Mouse (Mus musculus) stomach, postnatal 0 days (tissue): Measurements from ENCODE around the gene Wdr70. TPM values are rescaled to one million over a fixed set of nuclear protein-coding genes. Genes with fewer than 3 reads are reported as not detected.

Source experiments
- ATAC-seq: fragments of 200-750 bp; cut with Nextera tagmentation; 2 replicates; pipeline ENCODE4 v1.8.0; 2017; ENCODE audit not compliant: low FRiP score, low TSS enrichment
- DNase-seq: peaks from one replicate; pipeline ENCODE4 v3.0.0-alpha.2; 2016; ENCODE audit warnings: low spot score
- H3K27ac ChIP-seq: fragments of 300-500 bp; sonication (generic); replicated peaks from 2 replicates; pipeline ENCODE4 v1.5.1; 2014; ENCODE audit warnings: mild to moderate bottlenecking, control low read depth
- H3K27me3 ChIP-seq: fragments of 300-500 bp; sonication (generic); 2 replicates; pipeline ENCODE4 v1.6.1; 2014; ENCODE audit warnings: low read length; ENCODE audit not compliant: control insufficient read depth, insufficient read depth
- H3K36me3 ChIP-seq: fragments of 300-500 bp; sonication (generic); 2 replicates; pipeline ENCODE4 v1.6.1; 2014; ENCODE audit warnings: low read length, mixed read lengths; ENCODE audit not compliant: control insufficient read depth, insufficient read depth
- H3K4me1 ChIP-seq: fragments of 300-500 bp; sonication (generic); replicated peaks from 2 replicates; pipeline ENCODE4 v1.6.1; 2014; ENCODE audit warnings: antibody characterized with exemption; ENCODE audit not compliant: control insufficient read depth, insufficient read depth
- H3K4me2 ChIP-seq: fragments of 300-500 bp; sonication (generic); replicated peaks from 2 replicates; pipeline ENCODE4 v1.6.1; 2014; ENCODE audit warnings: low read depth, mild to moderate bottlenecking, control low read depth, moderate library complexity
- H3K4me3 ChIP-seq: fragments of 300-500 bp; sonication (generic); 2 replicates; pipeline ENCODE4 v1.5.1; 2014; ENCODE audit warnings: low read depth, low read length, control low read depth
- H3K9ac ChIP-seq: fragments of 300-500 bp; sonication (generic); 2 replicates; pipeline ENCODE4 v1.6.1; 2014; ENCODE audit warnings: mild to moderate bottlenecking, low read length, control low read depth, mixed read lengths
- H3K9me3 ChIP-seq: fragments of 300-500 bp; sonication (generic); 2 replicates; pipeline ENCODE4 v1.6.1; 2016; ENCODE audit warnings: low read length; ENCODE audit not compliant: control insufficient read depth
- CTCF ChIP-seq: IDR thresholded peaks from 2 replicates; pipeline ENCODE4 v1.5.1; 2016; ENCODE audit warnings: antibody characterized with exemption, low read depth, mild to moderate bottlenecking, moderate library complexity
- EP300 ChIP-seq: optimal IDR thresholded peaks from 2 replicates; pipeline ENCODE3; 2016; ENCODE audit warnings: antibody characterized with exemption
- WGBS: fragments of 180-500 bp; shearing (Covaris S2); extraction: QIAGEN DNeasy Blood & Tissue Kit; methylation state at CpG from one replicate; pipeline ENCODE4 v1.1.7; 2014; 5-methylcytosine and 5-hydroxymethylcytosine counted together
- polyA plus RNA-seq: library from polyadenylated mRNA; unstranded; fragments of >200 nt; fragmentation: Nextera tagmentation; extraction: Ambion mirVana; gene quantifications from 2 replicates; pipeline ENCODE4 v1.2.1, GENCODE M21; 2015

Wdr70 gene
- polyA plus RNA-seq, 1 experiment from 2014 or later = 22.6 TPM

DNA sequence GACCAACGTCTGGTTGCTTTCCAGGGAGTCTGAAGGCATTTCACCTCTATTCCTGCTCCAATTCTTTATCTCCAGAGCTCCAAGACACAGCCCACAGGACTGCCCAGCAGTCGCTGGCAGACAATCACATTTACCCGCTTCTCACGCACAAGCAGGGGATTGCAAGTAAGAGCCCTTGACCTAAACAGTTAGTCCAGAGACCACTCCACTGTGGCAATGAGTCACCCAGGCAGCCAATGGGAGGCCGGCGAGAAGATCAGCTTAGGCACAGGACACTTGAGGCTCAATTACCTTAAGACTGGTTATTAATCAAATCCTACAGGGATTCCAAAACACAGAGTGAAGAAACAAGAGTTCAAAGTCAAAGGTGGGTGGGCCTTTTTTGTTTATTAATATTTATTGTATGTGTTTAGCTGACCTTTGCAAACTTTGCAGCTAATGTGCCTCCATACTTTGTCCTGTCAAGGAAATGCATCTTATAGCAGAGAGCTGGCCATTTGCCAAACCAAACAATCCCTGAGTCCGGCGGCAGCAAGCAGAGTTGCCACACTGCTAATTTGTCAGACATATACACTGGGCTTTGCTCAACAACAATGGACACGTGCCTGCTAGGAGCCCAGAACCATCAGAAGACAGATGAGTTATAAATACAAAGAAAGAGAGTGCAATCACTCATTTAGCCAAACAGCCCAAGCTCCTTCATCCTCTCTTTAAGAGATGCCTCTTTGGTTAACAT lies 207.3 kb downstream of the Wdr70 start:
- H3K27ac ChIP-seq = 0 out of 2 replicates have a peak overlapping the region, but pooled peaks have one; percentile 31
- ATAC-seq = peak; percentile 79
- no peaks in the 10 kb centered on the region for H3K36me3 ChIP-seq
- WGBS = 24% methylated on average over 9 of the region's 9 CpGs
- 0 out of 2 replicates have a peak, but pooled peaks cover 2% of the 10 kb centered on the region for H3K4me1 ChIP-seq
- no peak overlapping the region for H3K9ac ChIP-seq
- no peaks in the 10 kb centered on the region for H3K27me3 ChIP-seq
- no peak overlapping the region for H3K4me3 ChIP-seq
- no peak for TF ChIP-seq EP300
- H3K9me3 ChIP-seq = no peaks in the 10 kb centered on the region
- H3K4me2 ChIP-seq = no peak overlapping the region
- DNase-seq = peak; percentile 52

DNA sequence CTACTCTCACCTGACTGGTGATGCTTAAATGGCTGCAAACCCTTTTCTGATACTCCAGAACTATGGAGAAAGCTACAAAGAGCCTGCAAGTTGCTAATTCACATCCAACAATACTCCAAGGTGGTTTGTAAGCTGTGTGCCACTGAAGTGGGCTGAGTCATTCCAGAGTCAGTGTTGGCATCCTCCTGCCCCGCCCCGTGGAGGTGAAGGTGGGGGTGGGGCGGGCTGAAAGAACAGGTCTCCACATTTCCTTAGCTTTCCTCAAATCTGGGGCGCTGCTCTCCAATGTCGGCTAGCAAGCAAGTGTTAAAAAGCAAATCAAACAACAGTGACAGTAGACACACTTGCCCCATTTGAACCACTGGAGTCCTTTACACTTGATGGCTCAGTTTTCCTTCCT lies 208.7 kb downstream of the Wdr70 start:
- Histone ChIP-seq H3K27me3 (no peaks in the 10 kb centered on the region), H3K36me3 (no peaks in the 10 kb centered on the region), H3K4me3 (no peak overlapping the region), H3K27ac (no peak overlapping the region), H3K9ac (no peak overlapping the region), H3K4me1 (0 out of 2 replicates have a peak, but pooled peaks cover 2% of the 10 kb centered on the region), H3K4me2 (no peak overlapping the region), H3K9me3 (no peaks in the 10 kb centered on the region)
- DNase-seq (no peak), ATAC-seq (no peak)
- 70% methylated on average over 5 of the region's 5 CpGs for WGBS
- TF ChIP-seq CTCF (no peak), EP300 (no peak)

DNA sequence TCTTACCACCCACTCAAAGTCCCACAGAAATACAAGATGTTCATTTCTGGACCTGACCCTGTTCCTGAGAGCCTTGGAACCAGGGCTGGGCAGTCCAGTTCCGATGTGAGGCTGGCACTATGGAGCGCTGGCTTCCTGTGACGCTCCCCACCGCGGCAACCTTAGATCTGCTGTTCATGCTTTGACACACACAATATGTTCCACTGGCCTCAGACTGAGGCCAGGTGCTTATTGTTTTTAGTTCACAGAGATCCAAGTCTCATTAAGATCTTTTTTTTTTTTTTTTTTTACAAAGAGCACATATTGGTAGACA lies 209.7 kb downstream of the Wdr70 start:
- TF ChIP-seq EP300 = no peak
- Histone ChIP-seq H3K9me3 (no peaks in the 10 kb centered on the region), H3K4me2 (no peak overlapping the region), H3K4me3 (no peak overlapping the region), H3K27me3 (no peaks in the 10 kb centered on the region), H3K27ac (no peak overlapping the region), H3K4me1 (0 out of 2 replicates have a peak, but pooled peaks cover 2% of the 10 kb centered on the region), H3K9ac (no peak overlapping the region), H3K36me3 (0 out of 2 replicates have a peak, but pooled peaks cover 2% of the 10 kb centered on the region)
- WGBS = 75% methylated on average over 5 of the region's 5 CpGs
- no peak for ATAC-seq
- no peak for DNase-seq

DNA sequence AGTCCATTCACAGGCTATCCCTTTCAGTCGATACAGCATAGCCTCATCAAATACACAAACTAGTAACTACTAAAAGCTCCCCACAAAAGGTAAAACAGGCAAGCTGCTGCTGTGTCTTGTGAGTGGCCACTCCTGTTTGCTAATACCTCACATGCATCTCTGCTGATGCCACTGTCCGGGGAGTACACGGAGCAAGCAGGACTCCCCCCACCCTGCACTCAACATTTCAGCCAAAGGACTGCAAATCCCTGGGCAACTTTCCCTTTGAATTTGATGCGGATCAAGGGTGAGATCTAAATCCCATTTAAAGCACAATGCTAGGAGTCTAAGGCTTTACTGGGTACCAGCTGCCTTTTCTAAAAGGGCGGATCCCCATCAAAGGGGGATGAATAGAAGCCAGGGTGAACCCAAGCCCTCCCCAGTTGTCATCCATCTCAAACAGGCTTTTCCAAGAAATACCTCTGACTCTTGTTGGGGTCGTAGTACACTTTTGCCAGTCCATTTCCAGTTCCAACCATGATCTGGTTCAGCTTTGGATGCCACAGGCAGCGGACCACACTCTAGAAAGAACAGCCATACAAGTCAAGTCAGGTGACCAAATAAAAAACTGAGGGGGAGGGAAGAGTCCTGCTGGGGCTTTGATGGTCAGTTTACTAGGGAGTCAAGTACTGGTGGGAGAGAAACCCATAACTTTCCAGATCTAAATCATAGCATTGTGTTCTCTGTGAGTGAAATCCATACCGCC lies 210.2 kb downstream of the Wdr70 start:
- no peak overlapping the region for H3K9ac ChIP-seq
- H3K4me2 ChIP-seq = no peak overlapping the region
- ATAC-seq (no peak), DNase-seq (no peak)
- TF ChIP-seq EP300 = no peak
- TF ChIP-seq CTCF = no peak
- no peak overlapping the region for H3K27ac ChIP-seq
- H3K4me1 ChIP-seq = 0 out of 2 replicates have a peak, but pooled peaks cover 2% of the 10 kb centered on the region
- no peak overlapping the region for H3K4me3 ChIP-seq
- WGBS = 86% methylated on average over 8 of the region's 8 CpGs
- no peaks in the 10 kb centered on the region for H3K9me3 ChIP-seq
- no peaks in the 10 kb centered on the region for H3K27me3 ChIP-seq
- H3K36me3 ChIP-seq = 0 out of 2 replicates have a peak, but pooled peaks cover 2% of the 10 kb centered on the region

DNA sequence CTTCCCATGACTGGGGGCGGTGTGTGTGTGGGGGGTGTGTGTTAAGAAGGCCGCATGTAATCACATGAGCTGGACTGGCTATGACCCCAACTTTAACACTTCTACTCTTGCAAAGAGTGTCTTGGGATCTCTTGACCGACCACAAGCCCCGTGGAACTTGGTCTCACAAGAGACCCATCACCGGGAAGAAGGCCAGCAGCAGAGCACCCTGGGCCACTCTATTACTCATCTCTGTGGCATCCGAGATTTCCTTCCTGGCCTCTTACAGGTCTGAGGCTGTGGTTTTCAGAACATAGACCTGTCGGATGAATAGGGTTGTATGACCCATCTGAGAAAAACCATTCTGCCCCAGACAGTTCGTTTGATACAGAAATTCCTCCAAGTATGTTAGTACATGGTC lies 212.4 kb downstream of the Wdr70 start:
- H3K27ac ChIP-seq = no peak overlapping the region
- no peaks in the 10 kb centered on the region for H3K27me3 ChIP-seq
- DNase-seq = no peak
- H3K4me3 ChIP-seq = no peak overlapping the region
- no peaks in the 10 kb centered on the region for H3K4me1 ChIP-seq
- H3K36me3 ChIP-seq = 0 out of 2 replicates have a peak, but pooled peaks cover 2% of the 10 kb centered on the region
- WGBS = 82% methylated on average over 8 of the region's 8 CpGs
- TF ChIP-seq EP300 (no peak), CTCF (no peak)
- H3K9me3 ChIP-seq = no peaks in the 10 kb centered on the region
- no peak overlapping the region for H3K4me2 ChIP-seq
- no peak overlapping the region for H3K9ac ChIP-seq
- ATAC-seq = no peak

DNA sequence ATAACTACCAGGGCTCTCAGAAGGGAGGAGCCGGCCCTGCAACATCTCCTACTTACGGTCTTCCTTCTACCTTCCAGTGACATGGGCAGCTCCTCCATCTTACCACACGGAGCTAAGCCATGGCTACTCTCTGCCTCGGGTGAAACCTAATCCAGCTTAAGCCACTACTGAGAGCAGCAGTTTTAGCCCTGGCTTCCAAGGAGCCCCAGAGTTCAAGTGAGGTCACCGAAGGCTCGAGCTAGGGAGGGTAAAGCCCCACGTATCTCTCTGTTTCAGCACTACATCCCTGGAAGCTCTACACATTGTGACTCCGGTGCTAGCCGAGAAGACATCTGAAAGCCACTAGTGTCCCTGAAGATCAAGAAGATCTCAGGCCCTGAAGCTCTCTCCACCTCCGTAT lies 213.9 kb downstream of the Wdr70 start:
- TF ChIP-seq CTCF (no peak), EP300 (no peak)
- H3K9ac ChIP-seq = no peak overlapping the region
- no peak overlapping the region for H3K27ac ChIP-seq
- ATAC-seq (no peak), DNase-seq (no peak)
- H3K4me2 ChIP-seq = no peak overlapping the region
- WGBS = 61% methylated on average over 10 of the region's 10 CpGs
- no peak overlapping the region for H3K4me3 ChIP-seq
- no peaks in the 10 kb centered on the region for H3K9me3 ChIP-seq
- H3K36me3 ChIP-seq = 0 out of 2 replicates have a peak, but pooled peaks cover 4% of the 10 kb centered on the region
- H3K4me1 ChIP-seq = no peaks in the 10 kb centered on the region
- no peaks in the 10 kb centered on the region for H3K27me3 ChIP-seq
